Mouse (Mus musculus) retina, postnatal 7 days (tissue): ENCODE measurements around the gene Mroh2a.

Experiments used
- DNase-seq: peaks from one replicate; pipeline ENCODE4 v3.0.0-alpha.2; 2012; ENCODE audit warnings: low read depth, low spot score

The Mroh2a gene

DNA sequence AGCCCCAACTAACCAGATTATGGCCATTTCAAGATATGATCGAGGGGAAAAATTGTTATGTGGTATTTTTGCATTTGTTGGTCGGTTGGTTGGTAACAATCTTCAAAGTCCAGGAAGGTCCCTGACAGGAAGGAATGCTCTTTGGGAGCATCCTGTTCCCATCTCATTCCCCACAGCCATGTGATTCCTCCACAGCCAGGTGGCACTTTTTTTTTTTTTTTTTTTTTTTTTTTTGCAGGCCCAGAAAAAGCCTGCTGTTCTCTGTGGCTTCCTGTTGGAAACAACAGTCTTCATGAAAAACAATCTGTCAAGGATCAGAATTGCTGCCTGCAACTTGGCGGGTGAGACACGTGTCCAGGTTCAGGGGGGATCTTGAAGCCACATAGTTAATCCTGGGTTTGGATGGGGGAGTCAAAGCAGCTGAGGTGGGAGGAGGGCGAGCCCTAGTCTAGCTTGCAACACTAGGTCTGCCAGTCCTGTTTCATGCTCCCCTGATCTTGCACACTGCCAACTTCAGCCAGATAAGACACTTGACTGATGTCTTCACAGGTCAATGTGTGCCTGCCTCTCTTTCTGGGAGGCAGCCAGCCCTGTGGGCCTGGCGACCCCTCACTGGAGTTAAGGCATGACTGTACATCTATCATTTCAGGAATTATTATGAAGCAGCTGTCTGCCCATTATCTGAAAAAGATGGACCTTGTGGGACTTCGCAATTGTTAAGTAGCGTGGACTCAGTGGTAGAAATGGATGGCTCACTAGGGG lies 32.3 kb downstream of the Mroh2a start:
- DNase-seq = no peak

DNA sequence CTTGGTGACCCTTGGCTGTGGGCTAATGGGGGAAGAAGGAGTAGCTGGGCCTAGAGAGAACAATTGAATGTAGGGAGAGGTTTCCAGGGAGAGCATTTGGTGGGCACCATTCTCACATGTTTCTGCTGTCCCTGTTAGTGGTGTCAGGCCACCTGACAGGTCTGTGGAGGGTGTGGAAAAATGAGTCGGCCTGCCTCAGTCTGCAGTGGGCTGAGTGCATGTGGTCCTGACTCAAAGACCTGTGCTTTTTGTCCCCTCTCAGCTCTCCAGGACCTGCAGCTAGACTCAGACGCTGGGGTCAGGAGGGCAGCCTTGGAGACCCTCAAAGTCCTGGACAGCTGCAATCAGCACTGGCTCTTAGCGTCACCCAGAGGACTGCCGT lies 32.8 kb downstream of the Mroh2a start:
- no peak for DNase-seq

DNA sequence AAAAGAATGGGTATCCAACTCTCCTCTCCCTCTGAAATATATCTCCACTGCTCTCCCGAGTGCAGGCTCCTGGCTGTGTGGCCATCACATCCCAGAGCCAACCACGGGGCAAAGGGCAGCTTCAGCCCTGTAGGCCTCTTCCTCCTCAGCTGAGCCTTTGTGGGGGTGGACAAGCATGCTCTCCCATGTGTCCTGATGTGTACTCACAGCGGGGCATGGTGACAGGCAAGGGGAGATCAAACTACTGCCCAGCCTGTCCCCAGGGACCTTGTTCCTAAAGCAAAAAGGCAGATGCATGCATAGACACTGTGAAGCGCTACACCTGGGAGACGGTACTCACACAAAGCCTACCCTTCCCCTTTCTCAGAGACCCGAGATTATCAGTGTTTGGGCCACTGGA lies 33.3 kb downstream of the Mroh2a start:
- DNase-seq = no peak

DNA sequence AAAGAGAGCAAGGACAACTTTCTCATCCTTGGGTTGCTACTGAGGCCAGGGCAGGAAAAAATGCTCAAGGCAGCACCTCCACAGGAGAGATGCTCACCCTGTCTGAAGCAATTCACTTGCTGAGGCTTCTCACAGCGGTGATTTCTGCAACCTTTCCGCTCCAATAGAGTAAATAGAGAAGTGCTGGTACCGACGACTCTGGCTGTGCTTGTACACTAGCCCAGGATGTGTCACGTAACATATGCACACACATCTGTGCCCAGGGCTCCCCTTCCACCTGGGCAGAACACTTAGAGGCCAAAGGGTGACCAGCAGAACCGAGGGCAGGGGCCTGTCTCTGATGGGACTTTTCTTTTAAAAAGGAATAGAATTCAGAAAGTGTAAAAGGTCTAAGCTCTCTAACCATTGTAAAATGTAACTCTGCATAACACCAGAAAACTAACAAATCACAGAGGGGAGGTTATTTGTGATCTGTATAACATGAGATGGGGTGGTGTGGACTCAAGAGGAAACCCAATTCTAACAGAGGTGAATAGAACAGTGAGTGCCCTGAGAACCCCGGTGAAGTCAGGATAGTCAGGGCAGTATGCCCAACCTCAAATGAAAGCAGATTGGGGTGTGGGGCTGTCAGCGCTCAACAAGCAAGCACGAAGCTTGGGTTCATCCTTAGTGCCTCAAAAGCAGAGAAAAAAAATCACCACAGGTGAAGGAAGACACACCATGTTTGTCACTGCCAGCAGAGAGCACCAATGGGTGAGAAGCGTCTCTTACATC lies 34.0 kb downstream of the Mroh2a start:
- no peak for DNase-seq

DNA sequence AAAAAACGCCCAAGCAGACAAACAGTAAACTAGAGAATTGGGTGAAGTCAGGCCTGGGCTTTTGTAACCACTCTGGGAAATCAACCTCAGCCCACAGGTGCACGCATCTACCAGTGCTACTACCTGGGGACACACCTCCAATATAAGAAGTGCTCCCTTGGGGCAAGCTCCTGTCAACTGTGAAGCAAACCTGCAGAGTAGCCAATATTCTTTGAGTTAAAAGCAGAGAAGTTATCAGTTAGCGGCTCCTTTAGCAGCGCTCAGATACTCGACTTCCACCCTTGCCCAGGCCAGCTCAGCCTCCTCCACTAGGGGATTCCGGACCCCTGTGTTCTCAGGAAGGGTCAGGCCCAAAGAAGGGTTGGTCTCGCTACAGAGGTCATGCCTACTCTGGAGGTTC lies 34.9 kb downstream of the Mroh2a start:
- DNase-seq = no peak

DNA sequence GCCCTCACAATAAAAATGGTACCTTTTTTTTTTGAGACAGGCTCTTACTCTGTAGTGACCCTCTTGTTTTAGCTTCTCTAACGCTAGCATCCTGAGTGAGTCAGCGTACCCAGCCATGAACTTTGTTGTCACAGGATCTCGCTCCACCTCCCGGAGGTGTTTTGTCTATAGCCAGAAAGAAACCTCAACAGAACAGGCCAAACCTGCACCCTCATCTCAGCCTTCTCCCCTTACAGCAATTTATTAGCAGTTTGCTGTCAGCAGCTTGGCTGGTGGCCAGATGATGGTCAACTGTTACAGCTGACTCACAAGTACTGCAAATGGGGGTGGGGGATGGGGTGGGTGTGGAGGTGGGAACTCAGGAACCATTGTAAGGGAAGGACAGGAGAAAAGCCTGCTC lies 35.5 kb downstream of the Mroh2a start:
- no peak for DNase-seq

DNA sequence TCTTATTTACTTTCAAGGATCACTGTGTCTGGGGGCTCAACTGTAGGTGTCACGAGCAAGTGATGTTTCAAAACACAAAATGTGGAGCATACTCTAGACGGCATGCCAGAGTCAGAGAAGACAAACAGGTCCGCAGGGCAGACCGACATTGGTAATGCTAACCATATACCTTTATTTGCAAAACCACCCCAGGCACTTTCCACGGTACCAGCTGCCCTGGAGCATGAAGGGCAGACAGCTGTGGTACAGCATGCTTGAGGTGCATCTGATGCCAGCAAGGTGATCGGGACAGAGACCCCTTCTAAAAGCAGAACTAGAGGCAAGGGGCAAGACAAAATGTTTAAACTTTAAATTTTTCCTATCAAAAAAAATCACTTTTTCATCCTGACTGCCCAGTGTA lies 36.2 kb downstream of the Mroh2a start:
- DNase-seq = no peak

DNA sequence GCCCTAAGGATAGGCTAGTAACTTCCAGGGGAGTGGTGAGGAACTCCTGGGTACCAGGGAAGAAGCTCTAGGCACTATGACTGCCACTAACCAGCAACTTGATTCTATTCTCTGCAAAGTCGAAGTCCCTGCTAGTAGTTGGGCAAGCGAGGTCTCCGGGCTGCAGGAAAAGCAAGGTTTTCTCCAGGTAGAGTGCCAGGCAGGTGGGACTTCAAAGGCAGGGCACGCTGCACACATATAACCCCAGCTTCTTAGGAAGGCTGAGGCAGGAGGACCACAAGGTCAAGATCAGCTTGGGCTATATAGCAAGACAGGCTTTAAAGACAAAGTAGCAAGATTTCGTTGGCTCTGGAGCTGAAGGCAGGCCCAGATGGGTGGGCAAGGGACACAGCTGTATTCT lies 37.0 kb downstream of the Mroh2a start:
- DNase-seq = no peak

DNA sequence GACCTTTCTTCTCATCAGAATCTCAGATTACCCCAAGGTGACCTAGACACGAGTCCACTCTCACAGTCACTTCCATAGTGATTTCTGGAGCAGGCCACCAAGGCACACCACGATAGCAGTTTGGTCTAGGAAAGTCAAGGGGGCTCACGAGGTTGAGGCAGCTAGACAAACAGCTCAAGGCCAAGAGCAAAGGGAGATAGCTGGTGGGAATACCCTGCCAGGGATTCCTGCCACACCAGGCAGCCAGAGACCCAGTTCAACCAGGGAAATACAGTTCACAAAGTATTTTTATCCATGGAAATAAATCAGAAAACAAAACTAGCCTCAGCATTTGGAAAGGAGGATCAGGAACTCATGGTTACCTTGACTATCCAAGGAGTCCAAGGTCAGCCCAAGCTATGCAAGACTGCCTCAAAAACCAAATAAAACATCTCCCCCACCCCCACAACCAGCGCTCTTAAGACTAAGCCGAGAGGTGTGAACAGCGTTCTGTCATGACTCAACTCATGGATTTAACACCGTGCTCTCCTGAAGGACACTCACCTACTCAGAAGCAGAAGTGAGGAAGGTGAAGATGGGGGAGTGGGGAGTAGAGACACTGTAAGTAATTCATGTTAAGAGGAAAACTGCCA lies 37.6 kb downstream of the Mroh2a start:
- no peak for DNase-seq

DNA sequence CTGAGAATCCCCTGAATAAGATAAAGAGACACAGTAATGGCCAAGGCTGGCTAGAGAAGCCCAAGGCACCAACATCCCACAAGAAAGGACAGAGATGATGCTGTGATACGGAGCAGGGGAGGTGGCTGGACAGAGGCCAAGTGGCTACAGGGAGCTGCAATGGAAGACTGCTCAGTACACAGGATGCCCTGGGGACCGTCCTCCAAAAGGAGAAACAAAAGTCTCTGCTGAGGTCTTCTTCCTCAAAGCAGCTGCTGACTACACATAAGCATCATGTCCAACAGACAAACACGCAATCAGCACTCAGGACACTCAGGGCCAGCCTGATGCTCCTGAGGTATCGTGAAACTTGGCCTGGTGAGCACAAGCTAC lies 38.1 kb downstream of the Mroh2a start:
- no peak for DNase-seq

DNA sequence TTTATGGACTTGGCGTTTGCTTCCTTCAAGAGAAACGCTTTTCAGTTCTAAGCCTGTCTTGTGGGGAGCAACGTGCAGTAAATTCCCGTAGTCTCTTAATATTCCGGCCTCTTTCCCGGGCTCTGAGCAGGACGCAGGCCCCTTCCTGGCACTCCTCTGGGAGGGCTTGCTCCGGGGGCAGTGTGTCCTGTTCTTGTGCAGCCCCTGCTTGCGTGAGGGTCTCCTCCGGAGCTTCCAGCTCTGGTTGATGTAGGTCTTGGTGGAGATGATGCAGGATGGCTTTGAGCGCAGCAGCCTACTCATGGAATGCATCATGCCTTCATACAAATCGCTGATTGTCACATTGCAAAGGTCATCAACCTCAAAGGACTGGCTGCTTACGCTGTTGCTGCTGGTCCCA lies 39.3 kb downstream of the Mroh2a start:
- no peak for DNase-seq

DNA sequence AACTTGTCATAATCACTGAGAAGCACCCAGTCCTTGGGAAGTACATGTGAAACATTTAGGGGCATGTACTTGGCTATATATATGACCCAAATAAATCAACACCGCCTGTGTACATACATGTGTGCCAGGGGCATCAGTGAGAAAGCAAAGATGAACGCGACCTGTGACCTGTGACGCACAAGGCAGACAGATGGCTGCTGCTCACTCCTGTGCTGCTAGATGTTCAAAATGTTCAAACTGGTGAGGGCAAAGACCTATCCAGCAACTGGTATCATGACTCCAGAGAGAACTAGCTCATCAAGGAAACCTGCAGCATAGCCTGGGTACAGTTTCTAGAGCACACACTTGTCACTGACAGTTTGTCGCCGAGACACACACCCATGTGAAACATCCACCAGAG lies 40.7 kb downstream of the Mroh2a start:
- no peak for DNase-seq

DNA sequence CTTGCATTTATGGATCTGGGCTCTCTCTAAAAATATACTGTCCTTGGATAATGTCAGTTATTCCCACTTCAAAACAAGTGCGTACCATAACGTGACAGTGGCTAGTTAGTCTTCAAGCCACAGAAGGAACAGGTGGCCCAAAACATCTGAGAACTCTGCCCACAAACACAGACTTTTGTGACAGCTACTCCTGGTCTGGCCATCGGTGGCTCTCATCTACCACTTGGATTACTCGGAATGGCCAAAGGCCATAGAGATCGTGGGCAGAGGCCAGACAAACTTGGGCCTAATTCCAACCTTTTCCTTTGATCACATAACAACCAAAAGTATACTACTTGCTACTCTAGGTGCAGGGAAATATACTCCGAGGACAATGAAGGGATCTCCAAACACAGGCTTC lies 41.3 kb downstream of the Mroh2a start:
- no peak for DNase-seq

DNA sequence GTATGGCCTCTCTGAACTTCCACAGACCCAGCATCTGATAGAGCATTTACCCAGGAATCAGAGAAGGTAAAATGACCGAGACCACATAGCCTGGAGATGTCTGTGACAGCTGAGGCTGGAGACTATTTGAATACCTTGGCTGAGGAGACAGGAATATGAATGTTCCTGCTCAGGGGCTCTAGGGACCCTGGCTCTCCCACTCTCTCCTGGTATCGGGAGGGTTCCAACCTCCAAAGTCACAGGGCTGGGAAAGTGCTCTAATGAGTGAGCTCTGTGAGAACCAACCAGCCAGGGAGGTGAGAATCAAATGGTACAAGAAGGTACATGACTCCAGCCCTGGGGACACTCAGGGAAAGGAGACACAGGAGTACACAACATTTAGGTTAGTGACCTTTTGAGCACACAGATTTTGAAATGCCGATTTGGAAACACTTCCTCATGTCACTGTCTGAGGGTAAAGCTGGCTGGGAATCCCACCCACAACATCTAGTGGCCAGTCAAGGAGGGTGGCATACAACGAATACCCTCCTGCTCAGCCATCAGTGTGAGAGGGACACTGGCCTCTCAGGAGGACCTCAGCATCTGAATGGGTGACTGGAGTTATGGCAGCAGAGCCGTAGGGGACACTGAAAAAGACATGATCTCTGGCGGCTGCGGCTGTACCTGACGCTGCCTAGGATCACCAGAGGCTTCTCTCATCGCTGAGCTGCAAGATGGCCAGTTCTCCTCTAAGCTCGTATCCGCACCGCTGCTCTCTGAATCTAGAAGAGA lies 42.9 kb downstream of the Mroh2a start:
- no peak for DNase-seq

DNA sequence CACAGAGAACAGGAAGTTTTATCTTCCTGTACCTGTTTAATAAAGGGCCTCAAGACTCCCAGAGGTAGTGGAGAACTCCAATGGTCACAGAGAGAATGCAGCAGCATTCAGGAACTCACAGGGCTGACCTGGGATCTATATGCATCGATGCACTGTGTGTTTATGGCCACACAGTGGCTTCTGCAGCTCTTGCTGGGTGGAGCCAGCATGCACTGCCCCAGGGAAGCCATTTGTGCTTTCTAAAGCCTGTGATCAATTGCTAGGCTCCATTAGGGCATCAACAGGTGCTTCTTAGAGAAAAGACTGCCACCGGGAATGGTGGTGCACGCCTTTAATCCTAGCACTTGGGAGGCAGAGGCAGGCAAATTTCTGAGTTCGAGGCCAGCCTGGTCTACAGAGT lies 46.1 kb downstream of the Mroh2a start:
- DNase-seq = no peak

DNA sequence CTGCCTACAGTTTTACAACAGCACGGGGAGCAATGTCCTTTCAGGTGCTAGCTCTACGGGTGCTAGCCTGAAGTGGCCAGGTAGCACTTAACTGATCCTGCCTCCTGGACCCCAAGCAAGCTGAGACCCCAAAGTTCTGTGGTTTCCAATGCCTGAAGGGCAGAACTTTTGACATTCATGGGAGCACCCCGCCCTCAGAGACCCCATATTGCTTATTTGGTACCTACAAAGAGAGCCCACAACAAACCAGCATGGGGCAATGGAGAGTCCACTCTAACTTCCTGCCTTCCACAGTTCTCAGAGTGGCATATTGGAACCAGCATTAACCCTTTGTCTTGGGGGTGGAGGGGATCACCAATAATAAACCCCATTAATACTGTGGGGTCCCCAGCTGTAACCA lies 46.5 kb downstream of the Mroh2a start:
- DNase-seq = no peak

DNA sequence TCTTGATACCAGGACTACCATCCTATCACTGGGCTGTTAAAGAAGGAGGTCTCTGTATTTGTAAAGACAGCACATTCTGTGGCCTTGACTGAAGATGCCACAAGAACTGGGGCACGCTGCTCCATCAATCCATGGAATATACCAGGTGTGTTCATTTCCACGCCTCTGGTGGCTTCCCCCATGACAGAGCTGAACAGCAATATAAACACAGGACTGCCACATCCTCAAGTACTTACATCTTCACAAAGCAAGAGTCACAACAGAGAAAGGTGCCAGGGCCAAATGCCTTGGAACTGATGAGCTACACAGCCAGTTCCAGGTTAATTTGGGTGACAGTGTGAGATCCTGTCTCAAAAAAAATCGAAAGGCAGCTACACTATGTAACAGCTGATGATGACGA lies 47.0 kb downstream of the Mroh2a start:
- DNase-seq = no peak

DNA sequence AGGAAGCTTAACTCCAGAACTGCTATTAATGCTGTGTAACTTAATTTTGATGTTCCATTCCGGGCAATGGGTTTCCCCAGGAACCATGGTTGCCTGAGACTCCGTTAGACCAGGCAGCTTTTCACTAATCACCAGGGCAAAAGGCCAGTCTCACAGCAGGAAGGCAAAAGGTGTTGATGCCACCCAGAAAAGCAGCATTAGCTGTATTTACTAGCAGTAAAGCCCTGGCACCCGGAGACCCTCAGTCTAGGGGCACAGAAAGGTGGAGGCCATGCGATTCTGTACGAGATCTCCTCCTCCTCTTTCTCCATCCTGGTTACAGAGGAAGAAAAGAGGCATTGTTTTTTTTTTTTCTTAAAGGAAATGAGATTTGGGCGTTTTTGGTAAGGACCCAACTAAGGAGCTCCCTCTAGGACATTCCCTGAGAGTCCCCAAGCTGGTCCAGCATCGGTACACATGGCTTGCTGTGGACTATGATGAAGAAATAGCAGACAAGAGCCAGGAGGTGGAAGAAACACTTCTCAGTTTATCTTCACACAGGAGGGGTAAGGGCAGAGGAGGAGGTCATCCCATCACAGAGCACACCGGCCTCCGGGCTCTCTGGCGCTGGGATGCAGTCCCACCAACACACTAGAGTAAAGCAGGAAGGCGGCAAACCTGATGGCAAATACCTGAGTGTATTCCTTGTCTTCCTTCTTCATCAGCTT lies 47.7 kb downstream of the Mroh2a start:
- DNase-seq = no peak

DNA sequence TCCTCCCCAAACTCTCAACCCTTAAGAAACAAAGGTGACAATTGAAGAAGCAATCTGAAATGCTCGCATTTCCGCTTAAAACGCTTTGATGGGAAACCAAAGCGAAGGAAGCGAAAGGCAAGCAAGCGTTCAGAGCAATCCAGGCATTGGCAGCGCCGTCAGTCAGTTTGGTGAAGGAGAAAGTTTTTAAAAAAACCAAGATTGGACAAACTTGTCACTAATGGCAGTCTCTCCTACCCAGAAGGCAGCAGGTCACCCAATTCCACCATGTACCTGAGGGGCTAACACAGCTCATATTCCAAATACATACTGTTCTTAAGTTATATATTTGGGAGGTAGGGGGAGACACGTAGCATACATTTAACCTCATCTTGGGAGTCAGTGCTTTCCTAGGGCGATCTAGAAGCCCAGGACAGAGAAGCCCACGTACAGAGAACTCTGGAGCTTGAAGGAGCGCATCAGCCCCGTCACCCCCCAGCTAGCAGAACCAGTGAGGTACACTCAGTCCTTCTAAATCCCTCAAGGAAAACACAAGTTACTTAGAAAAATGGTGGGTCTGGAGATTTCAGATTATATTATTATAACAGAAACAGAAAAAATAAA lies 48.4 kb downstream of the Mroh2a start:
- no peak for DNase-seq

DNA sequence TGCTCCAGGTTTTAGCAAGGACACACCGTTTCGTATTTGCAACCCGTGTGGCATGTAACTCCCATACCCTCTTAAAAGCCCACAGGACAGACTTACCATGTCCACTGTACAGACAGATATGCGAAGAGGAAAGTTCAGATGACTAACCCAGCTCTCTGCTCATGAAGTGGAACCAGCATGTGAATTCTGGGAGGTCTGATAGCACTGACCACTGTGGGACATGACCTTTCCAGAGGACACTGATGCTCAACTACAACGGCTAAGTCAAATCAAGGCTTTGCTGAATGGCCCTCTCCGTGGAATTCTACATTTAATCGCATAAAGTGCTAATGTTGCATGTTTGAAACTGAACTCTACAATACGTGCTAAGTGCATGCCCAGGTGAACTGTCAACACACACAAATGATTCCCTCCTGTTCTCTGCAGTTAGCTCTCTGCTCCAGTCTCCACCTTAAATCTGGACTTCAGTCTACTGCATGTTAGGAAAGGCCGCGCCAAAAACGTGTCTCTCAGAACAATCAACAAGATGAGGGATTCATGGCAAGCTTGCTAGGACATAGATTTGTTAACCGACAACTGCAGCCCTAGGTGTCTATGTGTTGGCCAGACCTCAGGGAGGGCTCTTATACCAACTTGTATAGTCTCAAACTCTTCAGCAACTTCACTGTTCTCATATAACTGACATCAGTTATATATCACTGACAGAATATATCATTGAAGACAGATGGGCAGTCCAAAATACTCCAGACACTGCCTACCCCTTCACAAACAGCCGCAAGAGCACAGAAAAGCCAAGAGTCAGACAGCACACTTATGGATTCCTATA lies 49.1 kb downstream of the Mroh2a start:
- no peak for DNase-seq
